Mouse (Mus musculus) megakaryocyte, embryonic 14.5 days (primary cell): ENCODE results near the gene Hist2h2be. TPM values are rescaled to one million over a fixed set of nuclear protein-coding genes. Genes with fewer than 3 reads are reported as not detected.
"Not testable (repeated sequence)": the region's sequence is repeated elsewhere in the genome, so short reads cannot be mapped to it uniquely, and the experiment has no call there.

Source experiments
- H3K27me3 ChIP-seq: replicated peaks from 2 replicates; pipeline ENCODE3; 2012; ENCODE audit warnings: inconsistent platforms
- H3K36me3 ChIP-seq: replicated peaks from 2 replicates; pipeline ENCODE3; 2012; ENCODE audit warnings: low read length, inconsistent platforms, mixed read lengths
- H3K4me1 ChIP-seq: 2 replicates; pipeline ENCODE4 v1.6.1; 2012; ENCODE audit warnings: inconsistent platforms
- H3K4me3 ChIP-seq: replicated peaks from 2 replicates; pipeline ENCODE3; 2012; ENCODE audit warnings: moderate library complexity, mild to moderate bottlenecking, inconsistent platforms
- H3K9me3 ChIP-seq: 2 replicates; pipeline ENCODE4 v1.6.1; 2012; ENCODE audit warnings: inconsistent platforms
- FLI1 ChIP-seq: IDR thresholded peaks from 2 replicates; pipeline ENCODE4 v1.6.1; 2012; ENCODE audit warnings: low read length, inconsistent platforms, mixed read lengths
- GATA1 ChIP-seq: IDR thresholded peaks from 3 replicates; pipeline ENCODE4 v1.6.1; 2012; ENCODE audit warnings: mixed read lengths, low read length, inconsistent platforms, borderline replicate concordance
- polyA plus RNA-seq: library from polyadenylated mRNA; stranded (reverse); fragments of >175 nt; gene quantifications from 2 replicates; pipeline ENCODE4 v1.2.3, GENCODE M21; 2012; ENCODE audit warnings: low replicate concordance; ENCODE audit not compliant: insufficient read depth

The Hist2h2be gene
- polyA plus RNA-seq, 1 experiment, result 0.10 TPM

GRCm38 (mm10) chr3:96262979-96263550 lies 42.1 kb downstream of the Hist2h2be start, which contains the start of gene Hist2h4:
TSS of gene Hist2h4 (minus strand) at chr3:96263311.
- Histone ChIP-seq H3K27me3 (no peaks in the 10 kb centered on the region), H3K4me3 (peak within 1 kb of the TSS; percentile 93), H3K36me3 (no peaks in the 10 kb centered on the region), H3K4me1 (peaks cover 66% of the 10 kb centered on the region), H3K9me3 (peaks cover 4% of the 10 kb centered on the region; the same call in 1 of the 2 replicates)
- TF ChIP-seq GATA1, result no peak
- peak; percentile 53; the same call in 1 of the 2 replicates for TF ChIP-seq FLI1

GRCm38 (mm10) chr3:96263558-96264403 lies 42.9 kb downstream of the Hist2h2be start:
- Histone ChIP-seq H3K4me3 (peak overlapping the region; percentile 93), H3K4me1 (peaks cover 62% of the 10 kb centered on the region), H3K36me3 (no peaks in the 10 kb centered on the region), H3K27me3 (no peaks in the 10 kb centered on the region), H3K9me3 (peaks cover 4% of the 10 kb centered on the region; the same call in 1 of the 2 replicates)
- TF ChIP-seq FLI1 (no peak), GATA1 (no peak)

- TF ChIP-seq GATA1 (no peak), FLI1 (no peak)
- Histone ChIP-seq H3K4me1 (peaks cover 62% of the 10 kb centered on the region), H3K27me3 (no peaks in the 10 kb centered on the region), H3K4me3 (peak overlapping the region; percentile 93), H3K36me3 (no peaks in the 10 kb centered on the region), H3K9me3 (peaks cover 4% of the 10 kb centered on the region; the same call in 1 of the 2 replicates)
These were observed 43.6 kb downstream of the Hist2h2be start for GRCm38 (mm10) chr3:96264404-96264949.

- Histone ChIP-seq H3K36me3 (no peaks in the 10 kb centered on the region), H3K27me3 (no peaks in the 10 kb centered on the region), H3K4me3 (peak overlapping the region; percentile 14), H3K4me1 (peaks cover 63% of the 10 kb centered on the region), H3K9me3 (no peaks in the 10 kb centered on the region)
- TF ChIP-seq FLI1, result no peak
- TF ChIP-seq GATA1, result no peak
These were observed 45.3 kb downstream of the Hist2h2be start for GRCm38 (mm10) chr3:96266132-96266710.

- Histone ChIP-seq H3K27me3 (no peaks in the 10 kb centered on the region), H3K4me1 (peaks cover 53% of the 10 kb centered on the region), H3K36me3 (no peaks in the 10 kb centered on the region), H3K4me3 (peak overlapping the region; percentile 53), H3K9me3 (no peaks in the 10 kb centered on the region)
- TF ChIP-seq FLI1, result no peak
- TF ChIP-seq GATA1, result no peak
These were observed 46.6 kb downstream of the Hist2h2be start for GRCm38 (mm10) chr3:96267541-96267940.

GRCm38 (mm10) chr3:96268051-96268775 lies 47.3 kb downstream of the Hist2h2be start, which contains the start of gene Hist2h3b:
TSS of gene Hist2h3b (plus strand) at chr3:96268654.
- no peaks in the 10 kb centered on the region for H3K27me3 ChIP-seq
- no peaks in the 10 kb centered on the region for H3K9me3 ChIP-seq
- H3K36me3 ChIP-seq, result no peaks in the 10 kb centered on the region
- peak within 1 kb of the TSS; percentile 94 for H3K4me3 ChIP-seq
- TF ChIP-seq GATA1 (no peak), FLI1 (no peak)
- peaks cover 48% of the 10 kb centered on the region for H3K4me1 ChIP-seq

- H3K36me3 ChIP-seq, H3K9me3 ChIP-seq, H3K27me3 ChIP-seq: not testable (repeated sequence)
- H3K4me3 ChIP-seq, result peak overlapping the region; percentile 94
- peaks cover 54% of the 10 kb centered on the region for H3K4me1 ChIP-seq
These were observed 48.0 kb downstream of the Hist2h2be start for GRCm38 (mm10) chr3:96268776-96269378.

GRCm38 (mm10) chr3:96269511-96270474 lies 48.9 kb downstream of the Hist2h2be start, which contains the start of gene Hist2h2bb:
TSS of gene Hist2h2bb (plus strand) at chr3:96269752.
- Histone ChIP-seq H3K27me3 (no peaks in the 10 kb centered on the region), H3K36me3 (no peaks in the 10 kb centered on the region), H3K9me3 (no peaks in the 10 kb centered on the region), H3K4me3 (peak within 1 kb of the TSS; percentile 94), H3K4me1 (peaks cover 53% of the 10 kb centered on the region)
- no peak for TF ChIP-seq GATA1
- TF ChIP-seq FLI1, result no peak

Other genes with a start within 250 kb of the Hist2h2be start
- 556 and 663 TPM in 2 replicates for gene Plekho1, start 225.1 kb upstream of the Hist2h2be start, polyA plus RNA-seq
- 19.1 and 19.4 TPM in 2 replicates for gene Vps45, start 162.7 kb upstream of the Hist2h2be start, polyA plus RNA-seq
- 9.2 and 12.9 TPM in 2 replicates for gene Otud7b, start 116.6 kb upstream of the Hist2h2be start, polyA plus RNA-seq
- gene Mtmr11, start 59.1 kb upstream of the Hist2h2be start, polyA plus RNA-seq, result 0.57 TPM in 1 of 2 replicates, not detected in the other
- gene Sf3b4, start 48.8 kb upstream of the Hist2h2be start, polyA plus RNA-seq, result 463 and 1,018 TPM in 2 replicates
- gene Sv2a, start 40.0 kb upstream of the Hist2h2be start, polyA plus RNA-seq, result 1.9 and 7.6 TPM in 2 replicates
- gene Bola1, start 1.4 kb upstream of the Hist2h2be start, polyA plus RNA-seq, result 29.8 and 114 TPM in 2 replicates
- not detected in 2 replicates for gene Hist2h2ab, start 1.3 kb upstream of the Hist2h2be start, polyA plus RNA-seq
- gene Hist2h2ac, start 239 bp upstream of the Hist2h2be start, polyA plus RNA-seq, result 15.1 and 19.7 TPM in 2 replicates
- gene Hist2h3c2, start 18.0 kb downstream of the Hist2h2be start, polyA plus RNA-seq, result 50.2 and 139 TPM in 2 replicates
- gene Hist2h2aa2, start 19.2 kb downstream of the Hist2h2be start, polyA plus RNA-seq, result 947 and 1,036 TPM in 2 replicates
- 57.2 and 67.0 TPM in 2 replicates for gene Hist2h2aa1, start 24.4 kb downstream of the Hist2h2be start, polyA plus RNA-seq
- gene Hist2h3c1, start 25.6 kb downstream of the Hist2h2be start, polyA plus RNA-seq, result not detected in 2 replicates
- gene Hist2h4, start 42.2 kb downstream of the Hist2h2be start, polyA plus RNA-seq, result 5.6 and 6.1 TPM in 2 replicates
- 84.7 and 122 TPM in 2 replicates for gene Hist2h3b, start 47.5 kb downstream of the Hist2h2be start, polyA plus RNA-seq
- 1.0 TPM in 1 of 2 replicates, not detected in the other for gene Hist2h2bb, start 48.6 kb downstream of the Hist2h2be start, polyA plus RNA-seq
- gene Fcgr1, start 72.8 kb downstream of the Hist2h2be start, polyA plus RNA-seq, result 0.86 and 1.7 TPM in 2 replicates
- not detected in 2 replicates for gene BC107364, start 231.2 kb downstream of the Hist2h2be start, polyA plus RNA-seq